Comparison of ENCODE assay signal across 18 mouse cellular contexts in the genomic region with DNA sequence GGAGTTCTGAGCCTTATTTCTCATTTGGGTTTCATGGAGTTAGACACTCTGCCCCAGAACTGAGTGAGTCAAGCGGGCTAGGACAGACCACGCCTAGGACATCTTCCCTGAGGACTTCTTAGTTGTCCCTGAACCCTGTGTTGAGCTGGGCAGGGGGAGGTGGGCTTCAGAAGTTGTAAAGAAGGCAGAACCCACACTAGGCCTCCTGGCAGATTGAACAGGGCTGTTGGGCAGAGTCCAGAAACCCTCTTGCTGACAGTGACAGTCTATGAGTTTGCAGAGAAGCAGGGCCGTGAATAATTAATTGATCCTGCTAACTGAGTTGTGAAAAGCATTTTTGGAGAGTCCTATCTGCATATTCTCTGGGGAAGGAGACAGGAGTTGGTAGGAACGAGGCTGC. TPM values are rescaled to one million over a fixed set of nuclear protein-coding genes. Genes with fewer than 3 reads are reported as not detected.
DNase-seq lines count a peak whose midpoint lies in the region; ATAC-seq and TF ChIP-seq lines count a peak whose summit lies in the region.
"Had no signal": no experiment of that assay in that cellular context is flagged by ENCODE, and none has a peak within 500 bp of the region (broad histone marks: within the 10 kb centered on the region; RNA-seq: fewer than 3 reads in every experiment).

No protein-coding gene starts in this region.

- DNase-seq in kidney, postnatal 25 days: peak; percentile 55 to 64
- DNase-seq in liver, postnatal 0 days: no peak
- DNase-seq in frontal cortex, postnatal 36 days (ENCODE audit: low spot score in 2 of 2): no peak
- DNase-seq: adrenal gland, adult 2 months; cerebellum, adult 2 months; heart, postnatal 36 days; lung, postnatal 36 days; right cerebral cortex, postnatal 25 days had no signal

- no peaks in the 10 kb centered on the region for H3K9me3 ChIP-seq in hindbrain, embryonic 15.5 days
- no peaks in the 10 kb centered on the region for H3K9me3 ChIP-seq in hindbrain, embryonic 12.5 days (replicated peaks)
- H3K9me3 ChIP-seq in midbrain, embryonic 13.5 days: 0 out of 2 replicates have a peak, but pooled peaks cover 3% of the 10 kb centered on the region
- H3K9me3 ChIP-seq in midbrain, embryonic 16.5 days (replicated peaks; ENCODE audit: control insufficient read depth, low read length, poor library complexity, severe bottlenecking): no peaks in the 10 kb centered on the region
- H3K9me3 ChIP-seq in hindbrain, embryonic 16.5 days (ENCODE audit: control insufficient read depth, low read length): no peaks in the 10 kb centered on the region
- H3K9me3 ChIP-seq in liver, postnatal 0 days (ENCODE audit: low read length): no peaks in the 10 kb centered on the region
- H3K9me3 ChIP-seq: embryonic facial prominence, embryonic 13.5 days; heart, embryonic 12.5 days had no signal

- no peak for TF ChIP-seq CTCF in liver, postnatal 0 days (IDR thresholded peaks at IDR 0.05; ENCODE audit: low read depth)

- H3K4me2 ChIP-seq in hindbrain, embryonic 15.5 days: no peak overlapping the region
- H3K4me2 ChIP-seq in hindbrain, embryonic 12.5 days (replicated peaks): no peak overlapping the region
- H3K4me2 ChIP-seq in midbrain, embryonic 13.5 days (replicated peaks): no peak overlapping the region
- H3K4me2 ChIP-seq in midbrain, embryonic 16.5 days (ENCODE audit: low read length): no peak overlapping the region
- no peak overlapping the region for H3K4me2 ChIP-seq in hindbrain, embryonic 16.5 days (ENCODE audit: low read length)
- no peak overlapping the region for H3K4me2 ChIP-seq in liver, postnatal 0 days (ENCODE audit: low read depth, low read length)
- H3K4me2 ChIP-seq: embryonic facial prominence, embryonic 13.5 days; heart, embryonic 12.5 days; liver, embryonic 11.5 days; midbrain, embryonic 11.5 days had no signal

- 53% methylated on average over 4 of the region's 4 CpGs for WGBS in hindbrain, embryonic 15.5 days
- WGBS in hindbrain, embryonic 12.5 days: 77% methylated on average over 4 of the region's 4 CpGs
- 71% methylated on average over 4 of the region's 4 CpGs for WGBS in midbrain, embryonic 13.5 days
- 66% methylated on average over 4 of the region's 4 CpGs for WGBS in midbrain, embryonic 16.5 days
- WGBS in hindbrain, embryonic 16.5 days: 64% methylated on average over 4 of the region's 4 CpGs
- WGBS in liver, postnatal 0 days (ENCODE audit: insufficient replicate concordance): 77% methylated on average over 4 of the region's 4 CpGs

- TF ChIP-seq EP300 in liver, postnatal 0 days (IDR thresholded peaks at IDR 0.05; ENCODE audit: low read depth): no peak

- H3K9ac ChIP-seq in hindbrain, embryonic 15.5 days: no peak overlapping the region
- no peak overlapping the region for H3K9ac ChIP-seq in hindbrain, embryonic 12.5 days
- no peak overlapping the region for H3K9ac ChIP-seq in midbrain, embryonic 13.5 days (replicated peaks)
- no peak overlapping the region for H3K9ac ChIP-seq in midbrain, embryonic 16.5 days (ENCODE audit: low read depth, low read length)
- no peak overlapping the region for H3K9ac ChIP-seq in hindbrain, embryonic 16.5 days (ENCODE audit: low read depth, low read length)
- no peak overlapping the region for H3K9ac ChIP-seq in liver, postnatal 0 days (replicated peaks)
- H3K9ac ChIP-seq: embryonic facial prominence, embryonic 13.5 days; heart, embryonic 12.5 days had no signal

- H3K27ac ChIP-seq in hindbrain, embryonic 15.5 days (replicated peaks): no peak overlapping the region
- no peak overlapping the region for H3K27ac ChIP-seq in hindbrain, embryonic 12.5 days
- H3K27ac ChIP-seq in midbrain, embryonic 13.5 days: no peak overlapping the region
- H3K27ac ChIP-seq in midbrain, embryonic 16.5 days (ENCODE audit: low read length): no peak overlapping the region
- no peak overlapping the region; the same call in 1 of the 2 replicates for H3K27ac ChIP-seq in hindbrain, embryonic 16.5 days (ENCODE audit: low read depth, low read length)
- H3K27ac ChIP-seq in liver, postnatal 0 days (ENCODE audit: low read depth): no peak overlapping the region
- H3K27ac ChIP-seq: embryonic facial prominence, embryonic 13.5 days had no signal

- peaks cover 10% of the 10 kb centered on the region for H3K4me1 ChIP-seq in hindbrain, embryonic 15.5 days (replicated peaks)
- peaks cover 12% of the 10 kb centered on the region; the same call in 1 of the 2 replicates for H3K4me1 ChIP-seq in hindbrain, embryonic 12.5 days
- H3K4me1 ChIP-seq in midbrain, embryonic 13.5 days (replicated peaks): peaks cover 8% of the 10 kb centered on the region
- peaks cover 6% of the 10 kb centered on the region; the same call in 1 of the 2 replicates for H3K4me1 ChIP-seq in midbrain, embryonic 16.5 days (ENCODE audit: control insufficient read depth, insufficient read depth, low read length)
- peaks cover 9% of the 10 kb centered on the region for H3K4me1 ChIP-seq in hindbrain, embryonic 16.5 days (ENCODE audit: control insufficient read depth, insufficient read depth, low read depth, low read length)
- H3K4me1 ChIP-seq in liver, postnatal 0 days (ENCODE audit: insufficient read depth): no peaks in the 10 kb centered on the region

- ATAC-seq in hindbrain, embryonic 15.5 days (ENCODE audit: low FRiP score, low read depth): peak; percentile 57; the same call in 1 of the 2 replicates
- no peak for ATAC-seq in hindbrain, embryonic 12.5 days (ENCODE audit: low FRiP score)
- 0 out of 2 replicates have a peak, but pooled peaks have one; percentile 30 for ATAC-seq in midbrain, embryonic 13.5 days
- ATAC-seq in midbrain, embryonic 16.5 days: no peak; the same call in 1 of the 2 replicates
- ATAC-seq in hindbrain, embryonic 16.5 days: peak; percentile 65
- no peak for ATAC-seq in liver, postnatal 0 days
- ATAC-seq: intestine, postnatal 0 days had no signal

- H3K4me3 ChIP-seq in hindbrain, embryonic 15.5 days: no peak overlapping the region
- no peak overlapping the region for H3K4me3 ChIP-seq in hindbrain, embryonic 12.5 days
- H3K4me3 ChIP-seq in midbrain, embryonic 13.5 days (replicated peaks): no peak overlapping the region
- H3K4me3 ChIP-seq in midbrain, embryonic 16.5 days (ENCODE audit: low read depth, low read length): no peak overlapping the region
- no peak overlapping the region for H3K4me3 ChIP-seq in hindbrain, embryonic 16.5 days (ENCODE audit: low read length)
- H3K4me3 ChIP-seq in liver, postnatal 0 days (ENCODE audit: low read depth, low read length): no peak overlapping the region
- H3K4me3 ChIP-seq: embryonic facial prominence, embryonic 13.5 days; heart, embryonic 12.5 days had no signal

- H3K27me3 ChIP-seq in hindbrain, embryonic 15.5 days: no peaks in the 10 kb centered on the region
- no peaks in the 10 kb centered on the region for H3K27me3 ChIP-seq in hindbrain, embryonic 12.5 days
- no peaks in the 10 kb centered on the region for H3K27me3 ChIP-seq in midbrain, embryonic 13.5 days
- no peaks in the 10 kb centered on the region for H3K27me3 ChIP-seq in midbrain, embryonic 16.5 days (ENCODE audit: control insufficient read depth, insufficient read depth, low read depth, low read length)
- no peaks in the 10 kb centered on the region for H3K27me3 ChIP-seq in hindbrain, embryonic 16.5 days (replicated peaks; ENCODE audit: control insufficient read depth, insufficient read depth, low read length)
- no peaks in the 10 kb centered on the region for H3K27me3 ChIP-seq in liver, postnatal 0 days (ENCODE audit: insufficient read depth, low read length)
- H3K27me3 ChIP-seq: embryonic facial prominence, embryonic 13.5 days; heart, embryonic 12.5 days had no signal

- no peaks in the 10 kb centered on the region for H3K36me3 ChIP-seq in hindbrain, embryonic 15.5 days
- H3K36me3 ChIP-seq in hindbrain, embryonic 12.5 days: no peaks in the 10 kb centered on the region
- H3K36me3 ChIP-seq in midbrain, embryonic 13.5 days: no peaks in the 10 kb centered on the region
- no peaks in the 10 kb centered on the region for H3K36me3 ChIP-seq in midbrain, embryonic 16.5 days (ENCODE audit: control insufficient read depth, insufficient read depth, low read length)
- no peaks in the 10 kb centered on the region for H3K36me3 ChIP-seq in hindbrain, embryonic 16.5 days (ENCODE audit: control insufficient read depth, insufficient read depth, low read length)
- H3K36me3 ChIP-seq in liver, postnatal 0 days (replicated peaks; ENCODE audit: insufficient read depth, low read length): no peaks in the 10 kb centered on the region
- H3K36me3 ChIP-seq: heart, embryonic 12.5 days had no signal

RNA-seq across cellular contexts. Expression of a gene that starts 20.8 kb away (rescaled TPM):
- polyA plus RNA-seq in hindbrain, embryonic 15.5 days (2015; fragmentation: Nextera tagmentation; extraction: Ambion mirVana): 3.5 and 4.0 TPM in 2 replicates
- 2.4 and 3.6 TPM in 2 replicates for polyA plus RNA-seq in hindbrain, embryonic 12.5 days (2016; fragmentation: Nextera tagmentation; extraction: Ambion mirVana)
- polyA plus RNA-seq in midbrain, embryonic 13.5 days (2015; fragmentation: Nextera tagmentation; extraction: Ambion mirVana): 1.2 and 1.7 TPM in 2 replicates
- 2.1 and 2.5 TPM in 2 replicates for polyA plus RNA-seq in midbrain, embryonic 16.5 days (2015; fragmentation: Nextera tagmentation; extraction: Ambion mirVana)
- polyA plus RNA-seq in hindbrain, embryonic 16.5 days (2015; fragmentation: Nextera tagmentation; extraction: Ambion mirVana): 2.9 TPM in 2 replicates
- 0.20 and 0.31 TPM in 2 replicates for polyA plus RNA-seq in liver, postnatal 0 days (2015; fragmentation: Nextera tagmentation; extraction: Ambion mirVana)

Comparison
In these comparisons a context has a peak if more than half of its experiments do, and no peak if none do; other contexts are left out.
1. ATAC-seq: peak in hindbrain, embryonic 15.5 days (single experiment), midbrain, embryonic 13.5 days (single experiment) and hindbrain, embryonic 16.5 days (single experiment); none in hindbrain, embryonic 12.5 days (single experiment), midbrain, embryonic 16.5 days (single experiment) and liver, postnatal 0 days (single experiment).
2. DNase-seq: peak in kidney, postnatal 25 days (2 of 2); none in liver, postnatal 0 days (single experiment) and frontal cortex, postnatal 36 days (0 of 2).